Mouse (Mus musculus): Measurements from ENCODE around the gene Ppbp. TPM values are rescaled to one million over a fixed set of nuclear protein-coding genes. Genes with fewer than 3 reads are reported as not detected.

Ppbp gene
- 2.8 and 3.5 TPM in 2 replicates for polyA plus RNA-seq (2014; fragmentation: Nextera tagmentation; extraction: Ambion mirVana)

GRCm38 (mm10) chr5:90768218-90768617 is at the start of gene Ppbp:
TSS of gene Ppbp (plus strand) at chr5:90768518.
- ATAC-seq (replicated peaks; ENCODE audit: low FRiP score, low TSS enrichment, low read depth) (no peak), DNase-seq (ENCODE audit: low spot score) (no peak)
- no peaks in the 10 kb centered on the region for H3K9me3 ChIP-seq (ENCODE audit: control insufficient read depth, low read length)
- H3K4me1 ChIP-seq (replicated peaks; ENCODE audit: control insufficient read depth, insufficient read depth, low read length) = no peaks in the 10 kb centered on the region; the same call in none of the 2 replicates
- H3K36me3 ChIP-seq (ENCODE audit: control insufficient read depth, insufficient read depth, low read length) = no peaks in the 10 kb centered on the region
- H3K4me2 ChIP-seq (ENCODE audit: low read length) = no peak within 1 kb of the TSS
- H3K9ac ChIP-seq (ENCODE audit: low read length) = no peak within 1 kb of the TSS
- H3K4me3 ChIP-seq (ENCODE audit: low read depth, low read length) = no peak within 1 kb of the TSS
- WGBS = 43% methylated on average over 3 of the region's 3 CpGs
- no peak within 1 kb of the TSS for H3K27ac ChIP-seq (ENCODE audit: low read depth)
- no peaks in the 10 kb centered on the region for H3K27me3 ChIP-seq (replicated peaks; ENCODE audit: control insufficient read depth, insufficient read depth, low read length)

- WGBS = 95% methylated on average over 3 of the region's 3 CpGs
- no peak overlapping the region for H3K4me3 ChIP-seq (ENCODE audit: low read depth, low read length)
These were observed 45.7 kb upstream of the Ppbp start for GRCm38 (mm10) chr5:90722656-90723055.

GRCm38 (mm10) chr5:90728254-90728653 is 40.1 kb upstream of the Ppbp start:
- Histone ChIP-seq H3K4me2 (ENCODE audit: low read length) (no peak overlapping the region), H3K4me1 (replicated peaks; ENCODE audit: control insufficient read depth, insufficient read depth, low read length) (peaks cover 4% of the 10 kb centered on the region; the same call in 1 of the 2 replicates), H3K27ac (ENCODE audit: low read depth) (no peak overlapping the region), H3K9ac (ENCODE audit: low read length) (no peak overlapping the region), H3K4me3 (ENCODE audit: low read depth, low read length) (no peak overlapping the region), H3K27me3 (replicated peaks; ENCODE audit: control insufficient read depth, insufficient read depth, low read length) (no peaks in the 10 kb centered on the region), H3K9me3 (ENCODE audit: control insufficient read depth, low read length) (no peaks in the 10 kb centered on the region), H3K36me3 (ENCODE audit: control insufficient read depth, insufficient read depth, low read length) (no peaks in the 10 kb centered on the region)
- WGBS = 36% methylated on average over 3 of the region's 3 CpGs
- DNase-seq (ENCODE audit: low spot score) (no peak), ATAC-seq (replicated peaks; ENCODE audit: low FRiP score, low TSS enrichment, low read depth) (no peak)

More at GRCm38 (mm10) chr5:90722656-90723055, 45.7 kb upstream of the Ppbp start:
- Histone ChIP-seq H3K9ac (ENCODE audit: low read length) (no peak overlapping the region), H3K27me3 (replicated peaks; ENCODE audit: control insufficient read depth, insufficient read depth, low read length) (no peaks in the 10 kb centered on the region), H3K36me3 (ENCODE audit: control insufficient read depth, insufficient read depth, low read length) (no peaks in the 10 kb centered on the region), H3K9me3 (ENCODE audit: control insufficient read depth, low read length) (no peaks in the 10 kb centered on the region), H3K4me2 (ENCODE audit: low read length) (no peak overlapping the region), H3K27ac (ENCODE audit: low read depth) (no peak overlapping the region), H3K4me1 (replicated peaks; ENCODE audit: control insufficient read depth, insufficient read depth, low read length) (peaks cover 4% of the 10 kb centered on the region; the same call in 1 of the 2 replicates)
- ATAC-seq (replicated peaks; ENCODE audit: low FRiP score, low TSS enrichment, low read depth) (no peak), DNase-seq (ENCODE audit: low spot score) (no peak)

GRCm38 (mm10) chr5:90731480-90731879 is 36.8 kb upstream of the Ppbp start:
- Histone ChIP-seq H3K4me1 (replicated peaks; ENCODE audit: control insufficient read depth, insufficient read depth, low read length) (no peaks in the 10 kb centered on the region), H3K4me2 (ENCODE audit: low read length) (no peak overlapping the region), H3K27ac (ENCODE audit: low read depth) (no peak overlapping the region), H3K27me3 (replicated peaks; ENCODE audit: control insufficient read depth, insufficient read depth, low read length) (no peaks in the 10 kb centered on the region), H3K9me3 (ENCODE audit: control insufficient read depth, low read length) (no peaks in the 10 kb centered on the region), H3K4me3 (ENCODE audit: low read depth, low read length) (no peak overlapping the region), H3K9ac (ENCODE audit: low read length) (no peak overlapping the region), H3K36me3 (ENCODE audit: control insufficient read depth, insufficient read depth, low read length) (no peaks in the 10 kb centered on the region)
- no peak for DNase-seq (ENCODE audit: low spot score)
- WGBS = 69% methylated on average over 4 of the region's 4 CpGs
- ATAC-seq (replicated peaks; ENCODE audit: low FRiP score, low TSS enrichment, low read depth) = no peak

GRCm38 (mm10) chr5:90742029-90742428 is 26.3 kb upstream of the Ppbp start:
- Histone ChIP-seq H3K4me3 (ENCODE audit: low read depth, low read length) (no peak overlapping the region), H3K27me3 (replicated peaks; ENCODE audit: control insufficient read depth, insufficient read depth, low read length) (no peaks in the 10 kb centered on the region), H3K4me2 (ENCODE audit: low read length) (no peak overlapping the region), H3K36me3 (ENCODE audit: control insufficient read depth, insufficient read depth, low read length) (no peaks in the 10 kb centered on the region), H3K9ac (ENCODE audit: low read length) (no peak overlapping the region), H3K9me3 (ENCODE audit: control insufficient read depth, low read length) (no peaks in the 10 kb centered on the region), H3K4me1 (replicated peaks; ENCODE audit: control insufficient read depth, insufficient read depth, low read length) (no peaks in the 10 kb centered on the region), H3K27ac (ENCODE audit: low read depth) (no peak overlapping the region)
- no peak for DNase-seq (ENCODE audit: low spot score)
- 71% methylated on average over 4 of the region's 4 CpGs for WGBS
- no peak for ATAC-seq (replicated peaks; ENCODE audit: low FRiP score, low TSS enrichment, low read depth)

DNA sequence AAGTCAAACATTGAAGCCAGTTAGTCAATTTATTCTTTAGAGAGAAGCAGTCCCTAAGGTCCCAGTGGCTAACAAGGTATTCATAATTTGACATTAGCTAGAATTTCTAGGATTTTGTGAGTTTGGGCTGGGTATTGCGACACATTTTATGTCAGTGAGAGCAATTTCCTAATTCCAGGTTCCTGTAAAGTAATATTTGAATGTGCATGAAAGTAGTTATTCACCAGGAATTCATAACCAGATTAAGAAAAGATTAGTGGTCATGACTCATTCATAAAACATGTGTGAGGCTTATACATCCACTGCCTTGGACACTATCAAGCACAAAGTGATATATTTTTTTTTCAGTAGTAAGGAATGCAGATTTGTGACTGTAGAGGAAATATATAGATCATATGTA is 14.4 kb upstream of the Ppbp start:
- 96% methylated on average over 1 of the region's 1 CpGs for WGBS
- 0 out of 2 replicates have a peak, but pooled peaks cover under 1% of the 10 kb centered on the region for H3K27me3 ChIP-seq (replicated peaks; ENCODE audit: control insufficient read depth, insufficient read depth, low read length)
- ATAC-seq (replicated peaks; ENCODE audit: low FRiP score, low TSS enrichment, low read depth) (no peak), DNase-seq (ENCODE audit: low spot score) (no peak)
- H3K4me2 ChIP-seq (ENCODE audit: low read length) = no peak overlapping the region
- H3K9ac ChIP-seq (ENCODE audit: low read length) = no peak overlapping the region
- H3K27ac ChIP-seq (ENCODE audit: low read depth) = no peak overlapping the region
- no peaks in the 10 kb centered on the region for H3K9me3 ChIP-seq (ENCODE audit: control insufficient read depth, low read length)
- peaks cover 14% of the 10 kb centered on the region for H3K4me1 ChIP-seq (replicated peaks; ENCODE audit: control insufficient read depth, insufficient read depth, low read length)
- no peaks in the 10 kb centered on the region for H3K36me3 ChIP-seq (ENCODE audit: control insufficient read depth, insufficient read depth, low read length)
- H3K4me3 ChIP-seq (ENCODE audit: low read depth, low read length) = no peak overlapping the region

GRCm38 (mm10) chr5:90758020-90758605 is 10.2 kb upstream of the Ppbp start:
- no peak for ATAC-seq (replicated peaks; ENCODE audit: low FRiP score, low TSS enrichment, low read depth)
- H3K27ac ChIP-seq (ENCODE audit: low read depth) = no peak overlapping the region
- no peaks in the 10 kb centered on the region for H3K36me3 ChIP-seq (ENCODE audit: control insufficient read depth, insufficient read depth, low read length)
- peaks cover 20% of the 10 kb centered on the region for H3K4me1 ChIP-seq (replicated peaks; ENCODE audit: control insufficient read depth, insufficient read depth, low read length)
- H3K27me3 ChIP-seq (replicated peaks; ENCODE audit: control insufficient read depth, insufficient read depth, low read length) = peaks cover 9% of the 10 kb centered on the region
- DNase-seq (ENCODE audit: low spot score) = no peak
- no peak overlapping the region for H3K4me2 ChIP-seq (ENCODE audit: low read length)
- H3K9me3 ChIP-seq (ENCODE audit: control insufficient read depth, low read length) = no peaks in the 10 kb centered on the region
- H3K9ac ChIP-seq (ENCODE audit: low read length) = no peak overlapping the region
- H3K4me3 ChIP-seq (ENCODE audit: low read depth, low read length) = no peak overlapping the region
- WGBS = 35% methylated on average over 5 of the region's 5 CpGs

GRCm38 (mm10) chr5:90759077-90760065 is 8.9 kb upstream of the Ppbp start, which contains the start of gene Cxcl5:
TSS of gene Cxcl5 (plus strand) at chr5:90759360.
- no peak for ATAC-seq (replicated peaks; ENCODE audit: low FRiP score, low TSS enrichment, low read depth)

More at GRCm38 (mm10) chr5:90759077-90760065, 8.9 kb upstream of the Ppbp start, which contains the start of gene Cxcl5:
- Histone ChIP-seq H3K27me3 (replicated peaks; ENCODE audit: control insufficient read depth, insufficient read depth, low read length) (peaks cover 9% of the 10 kb centered on the region), H3K36me3 (ENCODE audit: control insufficient read depth, insufficient read depth, low read length) (no peaks in the 10 kb centered on the region), H3K4me3 (ENCODE audit: low read depth, low read length) (peak within 1 kb of the TSS; percentile 37), H3K4me2 (ENCODE audit: low read length) (peak within 1 kb of the TSS; percentile 77), H3K9me3 (ENCODE audit: control insufficient read depth, low read length) (no peaks in the 10 kb centered on the region), H3K9ac (ENCODE audit: low read length) (peak within 1 kb of the TSS; percentile 27; the same call in 1 of the 2 replicates), H3K4me1 (replicated peaks; ENCODE audit: control insufficient read depth, insufficient read depth, low read length) (peaks cover 20% of the 10 kb centered on the region), H3K27ac (ENCODE audit: low read depth) (no peak within 1 kb of the TSS)
- WGBS = 4% methylated on average over 32 of the region's 32 CpGs
- peak; percentile 59 for DNase-seq (ENCODE audit: low spot score)

Data from intestine, embryonic 14.5 days (tissue).